ENCODE assay signal across 9 mouse cellular contexts in the genomic region with DNA sequence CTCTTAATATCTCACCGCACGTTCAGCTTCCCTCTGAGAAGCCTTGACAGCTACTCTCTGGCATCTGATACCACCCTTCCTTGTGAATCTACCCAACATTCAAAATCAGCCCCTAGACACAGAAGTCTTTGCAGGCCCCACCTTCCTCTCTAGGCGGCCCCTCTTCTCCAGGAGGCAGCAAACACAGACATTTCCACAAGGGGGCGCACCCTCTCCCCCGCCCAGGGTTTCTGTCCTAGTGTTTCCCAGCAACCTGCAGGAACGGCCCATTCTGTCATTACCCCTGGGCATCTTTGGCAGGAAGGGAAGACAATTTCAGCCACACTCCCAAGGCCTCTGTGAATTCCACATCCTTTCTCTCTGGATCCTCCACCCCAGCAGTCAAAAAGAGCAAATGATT.
A peak's percentile ranks its signal among the peaks of the same experiment; 100 is the strongest.
DNase-seq lines count a peak whose midpoint lies in the region; ATAC-seq and TF ChIP-seq lines count a peak whose summit lies in the region.
"Had no signal": no experiment of that assay in that cellular context is flagged by ENCODE, and none has a peak within 500 bp of the region (broad histone marks: within the 10 kb centered on the region; RNA-seq: fewer than 3 reads in every experiment).

No protein-coding gene starts in this region.

- no peaks in the 10 kb centered on the region for H3K79me2 ChIP-seq in MEL (ENCODE audit: control insufficient read depth, insufficient read depth, low read length, poor library complexity)

- TF ChIP-seq CTCF in MEL (IDR thresholded peaks at IDR 0.05 in 2 of 3, conservative IDR thresholded peaks at IDR 0.05 in 1 of 3; ENCODE audit: control insufficient read depth in 1 of 3, insufficient read depth in 1 of 3, low read depth in 2 of 3, low read length in 3 of 3, poor library complexity in 1 of 3, severe bottlenecking in 1 of 3) = peak; percentile 59 to 88 (median 75)

- H3K9ac ChIP-seq in kidney, embryonic 16.5 days (replicated peaks; ENCODE audit: low read length) = no peak overlapping the region
- no peak overlapping the region for H3K9ac ChIP-seq in MEL (ENCODE audit: control insufficient read depth, low read depth, low read length, poor library complexity, severe bottlenecking)

- DNase-seq in kidney, adult 18-20 months = peak; percentile 67
- peak; percentile 63 for DNase-seq in MEL (ENCODE audit: low read depth, low spot score)
- DNase-seq in cerebellum, adult 11-12 months = peak; percentile 35
- peak; percentile 80 for DNase-seq in gastrocnemius, postnatal 14 days
- DNase-seq in left cerebral cortex, postnatal 14 days (ENCODE audit: low spot score in 2 of 2) = peak; percentile 69 to 81
- peak; percentile 27 to 55 for DNase-seq in natural killer cell, adult 2 months (ENCODE audit: low spot score in 2 of 2)
- peak; percentile 17 to 76 for DNase-seq in thymus, postnatal 10 days (ENCODE audit: low spot score in 2 of 2)

- peak; percentile 51 for TF ChIP-seq RAD21 in MEL (IDR thresholded peaks at IDR 0.05; ENCODE audit: low read depth, low read length)

- H3K27ac ChIP-seq in kidney, embryonic 16.5 days (ENCODE audit: low read length) = no peak overlapping the region
- no peak overlapping the region for H3K27ac ChIP-seq in MEL (ENCODE audit: control insufficient read depth, low read depth, low read length)

- no peak for ATAC-seq in kidney, embryonic 16.5 days (ENCODE audit: low FRiP score, low TSS enrichment)

- H3K4me3 ChIP-seq in kidney, embryonic 16.5 days (ENCODE audit: low read length) = no peak overlapping the region
- no peak overlapping the region for H3K4me3 ChIP-seq in MEL (ENCODE audit: control insufficient read depth in 1 of 2, insufficient read depth in 1 of 2, low read depth in 2 of 2, low read length in 2 of 2)
- H3K4me3 ChIP-seq: megakaryocyte, embryonic 14.5 days had no signal

- H3K27me3 ChIP-seq in kidney, embryonic 16.5 days (ENCODE audit: insufficient read depth, low read length) = no peaks in the 10 kb centered on the region
- no peaks in the 10 kb centered on the region for H3K27me3 ChIP-seq in MEL (ENCODE audit: control insufficient read depth in 1 of 2, insufficient read depth in 2 of 2, low read length in 2 of 2)
- H3K27me3 ChIP-seq: megakaryocyte, embryonic 14.5 days had no signal

- intact Hi-C loops in gastrocnemius, postnatal 14 days (cut with DNase I; ENCODE audit: low total_unique reads) = loop anchor here (5.0 kb wide), 2 partner anchors 34 to 124 kb away; no protein-coding TSS in a partner anchor
- intact Hi-C loops in left cerebral cortex, postnatal 14 days (cut with DNase I) = loop anchor here (5.0 to 10.0 kb wide), 2 partner anchors 49 to 102 kb away; a partner anchor contains a TSS

- no peak overlapping the region for H3K4me2 ChIP-seq in kidney, embryonic 16.5 days (replicated peaks; ENCODE audit: low read depth, low read length)

- peaks cover 16% of the 10 kb centered on the region for H3K36me3 ChIP-seq in kidney, embryonic 16.5 days (ENCODE audit: insufficient read depth, low read length)
- H3K36me3 ChIP-seq in MEL (ENCODE audit: control insufficient read depth in 1 of 2, insufficient read depth in 2 of 2, low read length in 2 of 2) = no peaks in the 10 kb centered on the region

- H3K4me1 ChIP-seq in kidney, embryonic 16.5 days (ENCODE audit: insufficient read depth, low read length) = peaks cover 15% of the 10 kb centered on the region
- H3K4me1 ChIP-seq in MEL (ENCODE audit: control insufficient read depth in 1 of 2, insufficient read depth in 2 of 2, low read length in 2 of 2) = no peaks in the 10 kb centered on the region

- no peaks in the 10 kb centered on the region for H3K9me3 ChIP-seq in kidney, embryonic 16.5 days (ENCODE audit: low read length)
- H3K9me3 ChIP-seq in MEL (replicated peaks; ENCODE audit: insufficient read depth, low read length) = no peaks in the 10 kb centered on the region
- H3K9me3 ChIP-seq: megakaryocyte, embryonic 14.5 days had no signal

- 49% methylated on average over 6 of the region's 6 CpGs for WGBS in kidney, embryonic 16.5 days

- no peak for TF ChIP-seq EP300 in MEL (IDR thresholded peaks at IDR 0.05; ENCODE audit: low read depth in 1 of 2, low read length in 2 of 2)

- TF ChIP-seq POLR2A in MEL (IDR thresholded peaks at IDR 0.05; ENCODE audit: control insufficient read depth in 1 of 2, insufficient read depth in 1 of 2, low read depth in 1 of 2, low read length in 2 of 2, poor library complexity in 1 of 2) = no peak

TF ChIP-seq in MEL, 35 proteins besides CTCF, POLR2A, EP300 and RAD21:
- TF ChIP-seq TBP (IDR thresholded peaks at IDR 0.05; ENCODE audit: low read depth, low read length) (no peak), JUND (IDR thresholded peaks at IDR 0.05; ENCODE audit: low read depth, low read length) (no peak), MAZ (IDR thresholded peaks at IDR 0.05; ENCODE audit: low read depth, low read length) (peak; percentile 75; the same call in 1 of the 2 replicates), POLR2AphosphoS5 (IDR thresholded peaks at IDR 0.05; ENCODE audit: borderline replicate concordance, low read depth, low read length) (no peak), SMC3 (IDR thresholded peaks at IDR 0.05; ENCODE audit: low read depth, low read length) (peak; percentile 84), ETS1 (IDR thresholded peaks at IDR 0.05; ENCODE audit: low read depth, low read length) (no peak), TCF12 (IDR thresholded peaks at IDR 0.05; ENCODE audit: low read depth, low read length) (no peak), NELFE (IDR thresholded peaks at IDR 0.05; ENCODE audit: low read depth, low read length) (no peak), UBTF (IDR thresholded peaks at IDR 0.05; ENCODE audit: borderline replicate concordance, insufficient read depth, low read depth, low read length) (no peak), BHLHE40 (IDR thresholded peaks at IDR 0.05; ENCODE audit: borderline replicate concordance, low read depth, low read length) (no peak)
